In genomic region chr8:83165235-83165930, GRCm38 (mm10) we compare ENCODE assay signal across 8 mouse cellular contexts. TPM values are rescaled to one million over a fixed set of nuclear protein-coding genes. Genes with fewer than 3 reads are reported as not detected.
A peak's percentile ranks its signal among the peaks of the same experiment; 100 is the strongest.
DNase-seq lines count a peak whose midpoint lies in the region; ATAC-seq lines count a peak whose summit lies in the region.

Gene Tbc1d9 (plus strand): TSS chr8:83165352.

- H3K27ac ChIP-seq in forebrain, embryonic 11.5 days (ENCODE audit: low read depth, low read length), result peak within 1 kb of the TSS; percentile 80
- H3K27ac ChIP-seq in heart, embryonic 13.5 days (replicated peaks), result peak within 1 kb of the TSS; percentile 70
- peak within 1 kb of the TSS; percentile 68 for H3K27ac ChIP-seq in kidney, embryonic 16.5 days (ENCODE audit: low read length)
- peak within 1 kb of the TSS; percentile 97 for H3K27ac ChIP-seq in midbrain, embryonic 16.5 days (ENCODE audit: low read length)

- H3K9me3 ChIP-seq in forebrain, embryonic 11.5 days (ENCODE audit: control insufficient read depth, low read length), result no peaks in the 10 kb centered on the region
- H3K9me3 ChIP-seq in heart, embryonic 13.5 days, result no peaks in the 10 kb centered on the region
- H3K9me3 ChIP-seq in kidney, embryonic 16.5 days (ENCODE audit: low read length), result no peaks in the 10 kb centered on the region
- no peaks in the 10 kb centered on the region for H3K9me3 ChIP-seq in midbrain, embryonic 16.5 days (replicated peaks; ENCODE audit: control insufficient read depth, low read length, poor library complexity, severe bottlenecking)

- peak within 1 kb of the TSS; percentile 97 for H3K9ac ChIP-seq in forebrain, embryonic 11.5 days (ENCODE audit: low read length)
- H3K9ac ChIP-seq in heart, embryonic 13.5 days, result peak within 1 kb of the TSS; percentile 85
- peak within 1 kb of the TSS; percentile 85 for H3K9ac ChIP-seq in kidney, embryonic 16.5 days (replicated peaks; ENCODE audit: low read length)
- H3K9ac ChIP-seq in midbrain, embryonic 16.5 days (ENCODE audit: low read depth, low read length), result peak within 1 kb of the TSS; percentile 99

- H3K4me3 ChIP-seq in forebrain, embryonic 11.5 days (ENCODE audit: low read depth, low read length), result peak within 1 kb of the TSS; percentile 80
- H3K4me3 ChIP-seq in heart, embryonic 13.5 days, result peak within 1 kb of the TSS; percentile 70
- peak within 1 kb of the TSS; percentile 79 for H3K4me3 ChIP-seq in kidney, embryonic 16.5 days (ENCODE audit: low read length)
- peak within 1 kb of the TSS; percentile 89 for H3K4me3 ChIP-seq in midbrain, embryonic 16.5 days (ENCODE audit: low read depth, low read length)

- H3K4me2 ChIP-seq in forebrain, embryonic 11.5 days (ENCODE audit: low read depth, low read length, severe bottlenecking), result peak within 1 kb of the TSS; percentile 77
- H3K4me2 ChIP-seq in heart, embryonic 13.5 days, result peak within 1 kb of the TSS; percentile 90
- peak within 1 kb of the TSS; percentile 95 for H3K4me2 ChIP-seq in kidney, embryonic 16.5 days (replicated peaks; ENCODE audit: low read depth, low read length)
- H3K4me2 ChIP-seq in midbrain, embryonic 16.5 days (ENCODE audit: low read length), result peak within 1 kb of the TSS; percentile 81

- H3K27me3 ChIP-seq in forebrain, embryonic 11.5 days (ENCODE audit: control insufficient read depth, insufficient read depth, low read length), result no peaks in the 10 kb centered on the region
- peaks cover 47% of the 10 kb centered on the region for H3K27me3 ChIP-seq in heart, embryonic 13.5 days (replicated peaks)
- 0 out of 2 replicates have a peak, but pooled peaks cover 7% of the 10 kb centered on the region for H3K27me3 ChIP-seq in kidney, embryonic 16.5 days (ENCODE audit: insufficient read depth, low read length)
- no peaks in the 10 kb centered on the region for H3K27me3 ChIP-seq in midbrain, embryonic 16.5 days (ENCODE audit: control insufficient read depth, insufficient read depth, low read depth, low read length)

- peak; percentile 39 to 50 for DNase-seq in spleen, adult 18-20 months
- no peak for DNase-seq in spleen, adult 12 weeks (ENCODE audit: low spot score)
- DNase-seq in forebrain, embryonic 11.5 days (ENCODE audit: low spot score), result peak; percentile 87
- peak; percentile 58 for DNase-seq in liver
- DNase-seq in spleen, postnatal 4 days (ENCODE audit: low spot score in 2 of 2), result peak; percentile 19 to 67

- 2% methylated on average over 63 of the region's 63 CpGs for WGBS in forebrain, embryonic 11.5 days
- under 1% methylated on average over 63 of the region's 63 CpGs for WGBS in heart, embryonic 13.5 days
- WGBS in kidney, embryonic 16.5 days, result under 1% methylated on average over 61 of the region's 63 CpGs
- WGBS in midbrain, embryonic 16.5 days, result under 1% methylated on average over 61 of the region's 63 CpGs

- H3K4me1 ChIP-seq in forebrain, embryonic 11.5 days (replicated peaks; ENCODE audit: control insufficient read depth, insufficient read depth, low read length), result no peaks in the 10 kb centered on the region
- peaks cover 5% of the 10 kb centered on the region for H3K4me1 ChIP-seq in heart, embryonic 13.5 days
- peaks cover 5% of the 10 kb centered on the region; the same call in 1 of the 2 replicates for H3K4me1 ChIP-seq in kidney, embryonic 16.5 days (ENCODE audit: insufficient read depth, low read length)
- peaks cover 26% of the 10 kb centered on the region for H3K4me1 ChIP-seq in midbrain, embryonic 16.5 days (ENCODE audit: control insufficient read depth, insufficient read depth, low read length)

- ATAC-seq in forebrain, embryonic 11.5 days (replicated peaks; ENCODE audit: low FRiP score), result peak; percentile 89
- ATAC-seq in heart, embryonic 13.5 days (ENCODE audit: extremely low read depth, insufficient number of reproducible peaks, low FRiP score, low TSS enrichment), result peak; percentile 77; the same call in 1 of the 2 replicates
- ATAC-seq in kidney, embryonic 16.5 days (ENCODE audit: low FRiP score, low TSS enrichment), result peak; percentile 94
- peak; percentile 92 for ATAC-seq in midbrain, embryonic 16.5 days

- no peaks in the 10 kb centered on the region for H3K36me3 ChIP-seq in forebrain, embryonic 11.5 days (ENCODE audit: control insufficient read depth, insufficient read depth, low read length)
- H3K36me3 ChIP-seq in heart, embryonic 13.5 days, result no peaks in the 10 kb centered on the region
- H3K36me3 ChIP-seq in kidney, embryonic 16.5 days (ENCODE audit: insufficient read depth, low read length), result no peaks in the 10 kb centered on the region
- no peaks in the 10 kb centered on the region for H3K36me3 ChIP-seq in midbrain, embryonic 16.5 days (ENCODE audit: control insufficient read depth, insufficient read depth, low read length)

RNA-seq across cellular contexts. Expression of gene Tbc1d9, which starts in this region (rescaled TPM):
- polyA plus RNA-seq in forebrain, embryonic 11.5 days (2014; fragmentation: Nextera tagmentation; extraction: Ambion mirVana), result 7.6 and 9.3 TPM in 2 replicates
- 0.79 and 0.96 TPM in 2 replicates for polyA plus RNA-seq in heart, embryonic 13.5 days (2015; fragmentation: Nextera tagmentation; extraction: Ambion mirVana)
- polyA plus RNA-seq in kidney, embryonic 16.5 days (2015; fragmentation: Nextera tagmentation; extraction: Ambion mirVana), result 2.3 TPM in 2 replicates
- polyA plus RNA-seq in midbrain, embryonic 16.5 days (2015; fragmentation: Nextera tagmentation; extraction: Ambion mirVana), result 17.4 and 17.8 TPM in 2 replicates

Comparison
In these comparisons a context has a peak if more than half of its experiments do, and no peak if none do; other contexts are left out.
1. Peak in ATAC-seq, H3K4me3 ChIP-seq, H3K27ac ChIP-seq, H3K9ac ChIP-seq and H3K4me2 ChIP-seq in heart, embryonic 13.5 days; RNA of the gene not detected or under 1 TPM.